Mouse (Mus musculus) mesoderm, embryonic 11.5 days (tissue): ENCODE data around the gene Tmx2.
"Not testable (repeated sequence)": the region's sequence is repeated elsewhere in the genome, so short reads cannot be mapped to it uniquely, and the experiment has no call there.

Experiments used
- DNase-seq: peaks from one replicate; pipeline ENCODE4 v3.0.0-alpha.2; 2012; ENCODE audit warnings: low read depth, low spot score

Tmx2 gene

DNA sequence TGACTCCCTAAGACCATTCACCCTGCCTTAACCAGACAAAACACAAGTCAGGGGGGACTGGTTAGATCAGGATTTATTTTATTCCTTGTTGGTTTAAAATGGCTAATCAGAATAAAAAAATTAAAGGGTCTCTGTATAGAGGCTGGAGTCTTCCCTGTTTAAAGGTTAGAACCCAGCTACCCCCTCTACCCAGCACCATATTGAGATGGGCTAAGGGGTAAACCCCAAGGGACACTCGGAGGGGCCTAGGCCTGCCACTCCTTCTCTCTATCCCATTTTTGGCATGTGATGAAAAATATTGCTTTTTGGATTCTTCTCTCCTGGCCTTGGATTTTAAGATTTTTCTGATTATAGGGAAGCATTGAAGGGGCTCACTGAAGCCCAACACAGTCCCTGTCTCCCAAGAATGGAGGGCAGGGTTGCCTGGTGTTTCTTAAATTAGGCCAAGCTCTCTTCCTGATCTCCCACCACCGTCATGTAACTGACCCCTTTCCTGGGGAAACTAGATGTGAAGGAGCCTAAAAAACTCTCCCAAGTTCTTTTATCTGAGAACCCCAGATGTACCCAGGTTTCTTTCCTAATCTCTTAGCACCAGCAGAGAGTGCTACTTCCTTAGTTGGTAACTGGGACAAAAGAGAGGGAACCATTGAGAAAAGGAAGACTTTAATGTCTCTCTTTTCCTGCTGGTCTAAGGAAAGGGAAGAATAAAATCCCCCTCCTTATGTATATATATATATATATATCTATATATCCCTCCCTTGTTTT, 9.3 kb upstream of the Tmx2 start:
- no peak for DNase-seq

- no peak for DNase-seq
Measured at GRCm38 (mm10) chr2:84682605-84683183, 3.8 kb upstream of the Tmx2 start.

DNA sequence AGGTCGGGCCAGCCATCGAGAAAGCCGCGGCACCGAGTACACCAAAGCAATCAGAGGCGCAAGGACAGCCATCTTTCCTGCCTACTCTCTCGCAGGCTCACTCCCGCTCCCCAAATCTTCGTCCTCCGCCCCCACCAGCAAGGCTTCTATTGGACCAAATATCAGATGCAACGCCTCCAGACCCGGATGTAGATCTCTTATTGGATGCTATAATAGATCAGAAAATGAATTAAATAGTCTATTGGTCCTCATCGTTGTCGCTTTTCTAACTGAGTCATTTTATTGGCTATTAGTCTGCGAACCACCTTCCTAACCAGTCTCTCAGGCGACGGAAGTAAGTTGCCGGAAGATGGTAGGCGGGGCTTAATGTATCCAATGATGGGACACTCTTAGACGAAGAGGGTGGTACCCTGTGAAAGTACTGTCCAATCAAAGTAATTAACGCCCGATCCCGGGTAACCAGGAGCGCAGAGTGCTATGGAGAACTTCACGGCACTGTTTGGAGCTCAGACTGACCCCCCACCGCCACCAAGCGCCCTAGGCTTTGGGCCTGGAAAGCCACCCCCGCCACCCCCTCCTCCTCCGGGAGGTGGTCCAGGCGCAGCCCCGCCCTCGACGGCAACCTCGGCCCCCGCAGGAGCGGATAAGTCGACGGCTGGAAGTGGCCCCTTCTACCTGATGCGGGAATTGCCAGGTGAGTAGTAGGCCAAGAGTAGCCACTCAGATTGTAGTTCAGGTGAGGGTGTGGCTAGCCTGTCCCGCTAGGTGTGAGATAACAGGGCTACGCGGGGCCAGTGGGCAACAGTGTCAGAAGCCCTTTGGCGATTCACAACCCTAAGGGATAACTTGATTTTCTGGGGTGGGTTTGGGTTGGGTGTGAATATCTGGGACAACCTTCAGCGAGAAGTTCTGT, 716 bp downstream of the Tmx2 start, which contains the start of the genes Gm28635 and Med19:
Gm28635 (minus strand) TSS at position 74 of the 913 bp plus-strand sequence.
Med19 (plus strand) TSS at position 435 of the 913 bp plus-strand sequence.
- DNase-seq: peak; percentile 98

GRCm38 (mm10) chr2:84677270-84677967, 1.5 kb downstream of the Tmx2 start:
- peak; percentile 32 for DNase-seq

DNA sequence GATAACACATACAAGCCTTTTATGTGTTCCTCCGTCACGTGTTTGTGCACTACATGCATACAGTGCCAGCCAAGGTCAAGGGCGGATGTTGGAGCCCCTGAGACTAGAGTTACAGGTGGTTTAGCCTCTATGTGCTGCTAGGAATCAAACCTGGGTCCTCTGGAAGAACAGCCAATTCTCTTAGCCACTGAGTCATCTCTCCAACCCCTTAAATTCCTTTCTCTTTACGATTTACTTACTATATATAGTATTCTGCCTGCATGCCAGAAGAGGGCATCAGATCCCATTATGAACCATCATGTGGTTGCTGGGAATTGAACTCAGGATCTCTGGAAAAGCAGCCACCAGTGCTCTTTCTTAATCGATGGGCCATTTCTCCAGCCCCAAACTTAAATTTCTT, 7.4 kb downstream of the Tmx2 start:
- DNase-seq: not testable (repeated sequence)

GRCm38 (mm10) chr2:84670569-84670933, 8.4 kb downstream of the Tmx2 start, which contains the start of gene Selenoh:
Gene Selenoh (minus strand): TSS chr2:84670770.
- peak; percentile 95 for DNase-seq

GRCm38 (mm10) chr2:84669828-84670568, 8.9 kb downstream of the Tmx2 start:
- no peak for DNase-seq

- DNase-seq: no peak
Measured at GRCm38 (mm10) chr2:84666081-84666480, 12.9 kb downstream of the Tmx2 start.

DNA sequence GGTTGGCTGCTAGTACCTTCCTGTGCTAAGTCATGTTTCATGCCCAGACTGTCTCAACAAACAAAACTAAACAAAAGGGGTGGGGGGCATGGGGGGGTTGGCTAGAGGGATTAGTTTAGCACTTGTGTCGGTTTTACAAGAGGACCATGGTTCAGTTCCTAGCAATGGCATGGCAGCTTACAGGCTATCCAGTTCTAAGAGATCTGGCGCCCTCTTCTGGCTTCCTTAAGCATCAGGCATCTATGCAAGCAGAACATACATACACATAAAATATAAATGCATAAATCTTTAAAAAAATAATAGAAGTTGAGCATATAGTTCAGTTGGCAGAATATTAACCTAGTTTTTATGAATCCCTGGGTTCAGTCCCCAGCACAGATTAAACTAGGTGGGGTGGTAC, 16.1 kb downstream of the Tmx2 start:
- peak; percentile 56 for DNase-seq

GRCm38 (mm10) chr2:84660253-84660652, 18.7 kb downstream of the Tmx2 start:
- peak; percentile 31 for DNase-seq

DNA sequence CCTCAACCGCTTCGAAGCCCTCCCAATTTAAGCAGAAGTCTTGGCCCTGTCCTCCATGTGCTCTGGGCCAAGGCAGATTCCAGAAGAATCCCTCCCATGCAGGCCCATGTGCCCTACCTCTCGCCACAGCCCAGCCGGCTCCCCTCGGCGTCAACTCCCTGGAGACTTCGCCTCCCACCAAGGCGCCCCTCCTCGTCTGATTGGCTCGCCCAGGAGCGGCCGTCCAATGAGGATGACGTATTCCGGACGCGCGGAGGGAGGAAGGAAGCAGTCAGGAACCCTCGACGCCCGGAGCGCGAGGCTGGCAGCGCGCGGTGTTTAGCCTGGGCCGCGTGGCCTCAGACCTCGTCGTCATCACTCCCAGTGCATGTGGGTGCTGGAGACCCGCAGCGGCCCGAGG, 20.1 kb downstream of the Tmx2 start, which contains the start of gene Btbd18:
Btbd18 (plus strand) TSS at position 274 of the 400 bp plus-strand sequence.
- DNase-seq: no peak

DNA sequence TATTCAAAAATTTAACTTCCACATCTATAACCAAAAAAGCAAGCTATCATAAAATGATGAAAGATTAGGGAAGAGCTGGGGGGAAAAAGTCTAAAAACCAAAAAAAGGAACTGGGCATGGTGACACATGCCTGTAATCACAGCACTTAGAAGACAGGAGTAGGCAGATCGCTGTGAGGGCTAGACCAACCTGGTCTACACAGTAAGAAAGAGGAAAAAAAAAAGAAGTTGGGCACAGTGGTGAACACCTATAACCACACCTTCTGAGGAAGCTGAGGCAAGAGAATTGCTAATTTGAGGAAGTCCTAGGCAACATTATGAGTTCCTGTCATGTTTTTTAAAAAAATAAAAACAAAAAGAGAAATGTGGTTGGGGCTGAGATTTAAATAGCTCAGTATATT, 23.1 kb downstream of the Tmx2 start:
- DNase-seq: no peak

- no peak for DNase-seq
Measured at GRCm38 (mm10) chr2:84653354-84653753, 25.6 kb downstream of the Tmx2 start.

GRCm38 (mm10) chr2:84650464-84651195, 28.3 kb downstream of the Tmx2 start, which contains the start of gene Ctnnd1:
Gene Ctnnd1 (minus strand): TSS chr2:84650765.
- DNase-seq: peak; percentile 94

DNA sequence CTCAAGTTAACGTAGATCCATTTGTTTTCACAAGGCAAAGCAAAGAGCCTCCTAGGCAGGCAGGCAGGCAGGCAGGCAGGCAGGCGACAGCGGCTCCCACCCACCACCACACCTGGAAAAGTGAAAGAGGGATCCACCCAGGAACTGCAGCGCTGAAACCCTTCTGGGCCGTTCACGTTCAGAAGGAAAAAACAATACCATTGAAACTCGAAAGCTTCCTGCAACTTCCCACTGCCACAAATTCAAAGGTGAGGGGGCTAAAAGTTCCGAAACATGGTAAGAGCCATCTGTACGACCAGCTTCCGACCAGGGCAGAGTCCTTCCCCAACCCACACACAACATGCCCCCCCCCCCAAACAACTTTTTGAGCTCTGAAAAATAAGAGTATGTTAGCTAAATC, 29.3 kb downstream of the Tmx2 start:
- DNase-seq: no peak

GRCm38 (mm10) chr2:84648369-84648768, 30.6 kb downstream of the Tmx2 start:
- DNase-seq: no peak

DNA sequence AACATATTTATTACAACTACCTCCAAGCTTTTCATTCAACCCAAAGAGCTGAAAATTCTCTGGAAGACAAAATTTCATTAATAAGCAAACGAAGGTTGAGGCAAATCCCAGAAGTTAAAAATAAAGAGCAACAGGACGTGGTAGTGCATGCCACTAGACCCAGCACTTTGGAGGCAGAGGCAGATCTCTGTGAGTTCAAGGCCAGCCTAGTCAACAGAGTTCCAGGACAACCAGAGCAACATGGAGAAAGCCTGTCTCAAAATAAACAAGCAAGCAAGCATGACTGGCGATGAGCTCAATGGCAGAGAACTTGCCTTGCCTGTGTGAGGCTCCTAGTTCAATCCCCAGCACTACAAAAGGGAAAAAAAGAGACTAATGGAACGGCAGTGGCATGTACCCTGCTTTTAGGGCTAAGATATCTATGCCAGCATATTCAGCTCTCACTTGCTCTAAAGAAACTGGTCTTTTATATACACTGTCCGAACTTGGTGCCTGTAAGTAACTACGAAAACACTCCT, 31.8 kb downstream of the Tmx2 start:
- DNase-seq: no peak

DNA sequence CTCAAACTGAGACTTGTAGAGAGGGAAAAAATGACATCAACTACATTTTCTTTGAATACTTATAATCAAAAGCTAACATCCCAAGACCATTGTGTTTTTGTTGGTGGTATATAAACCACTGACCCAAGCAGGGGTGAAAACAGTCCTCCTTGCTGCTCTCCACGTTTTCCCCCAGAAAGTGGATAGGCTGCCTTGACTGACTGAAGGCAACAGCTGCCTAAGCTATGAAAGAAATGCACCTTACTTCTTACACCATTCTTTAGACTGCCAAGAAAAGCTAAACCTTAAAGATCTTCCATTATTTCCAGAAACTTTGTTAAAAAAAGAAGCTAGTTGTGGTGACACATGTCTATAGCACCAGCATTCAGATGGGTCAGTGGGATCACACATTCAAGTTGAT, 32.8 kb downstream of the Tmx2 start:
- DNase-seq: no peak

DNA sequence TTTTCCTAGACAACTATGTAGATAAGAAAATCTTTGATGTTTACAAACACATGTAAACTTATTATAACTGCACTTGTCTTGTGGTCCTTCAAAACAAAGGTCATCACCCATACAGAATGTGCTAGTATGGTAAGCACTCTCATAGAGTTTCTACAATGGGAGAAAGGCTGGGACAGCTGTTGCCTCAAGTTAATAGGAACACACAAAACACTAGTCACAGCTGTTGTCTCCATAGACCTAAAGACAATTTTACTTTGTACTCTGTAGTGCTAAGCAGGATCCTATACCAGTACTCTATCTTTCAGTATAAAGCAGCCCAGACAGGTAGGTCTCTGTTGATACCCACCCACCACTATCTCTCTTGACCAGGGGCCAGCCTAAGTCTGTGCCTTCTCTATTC, 38.1 kb downstream of the Tmx2 start:
- DNase-seq: no peak
